8 mouse cellular contexts compared by ENCODE assay signal in the genomic region with DNA sequence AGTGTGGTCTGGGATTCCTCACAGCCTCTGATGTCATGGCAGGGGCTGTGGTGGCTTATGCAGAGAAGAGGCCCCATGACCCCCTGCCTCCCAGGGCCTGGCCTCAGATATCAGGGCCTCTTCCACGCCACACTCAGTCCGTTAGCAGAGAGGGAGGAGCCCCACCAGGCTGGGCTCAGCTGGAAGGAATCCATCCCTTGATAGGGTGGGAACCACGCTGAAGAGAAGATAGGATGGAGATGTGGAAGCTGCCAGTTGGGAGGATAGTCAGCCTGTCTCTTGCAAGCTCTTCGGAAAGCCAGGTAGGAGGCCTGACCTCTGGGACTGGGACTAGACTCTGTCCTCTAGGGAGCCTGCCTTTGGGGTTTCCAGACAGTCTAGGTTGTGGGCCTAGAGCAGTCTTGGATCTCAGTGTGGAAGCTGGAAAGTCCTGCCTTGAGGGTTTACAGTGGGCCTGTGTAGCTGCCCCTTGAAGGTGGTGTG.
A peak's percentile ranks its signal among the peaks of the same experiment; 100 is the strongest.
DNase-seq lines count a peak whose midpoint lies in the region; ATAC-seq and TF ChIP-seq lines count a peak whose summit lies in the region.

No protein-coding gene starts in this region.

- H3K27me3 ChIP-seq in kidney, postnatal 0 days (ENCODE audit: insufficient read depth, low read length), result no peaks in the 10 kb centered on the region
- no peaks in the 10 kb centered on the region for H3K27me3 ChIP-seq in embryonic facial prominence, embryonic 13.5 days
- H3K27me3 ChIP-seq in intestine, postnatal 0 days (replicated peaks; ENCODE audit: control insufficient read depth, insufficient read depth, low read length), result no peaks in the 10 kb centered on the region
- no peaks in the 10 kb centered on the region for H3K27me3 ChIP-seq in neural tube, embryonic 12.5 days (replicated peaks)

- H3K36me3 ChIP-seq in kidney, postnatal 0 days (ENCODE audit: insufficient read depth, low read length), result no peaks in the 10 kb centered on the region
- no peaks in the 10 kb centered on the region for H3K36me3 ChIP-seq in embryonic facial prominence, embryonic 13.5 days
- H3K36me3 ChIP-seq in intestine, postnatal 0 days (ENCODE audit: control insufficient read depth, insufficient read depth), result no peaks in the 10 kb centered on the region
- H3K36me3 ChIP-seq in neural tube, embryonic 12.5 days, result no peaks in the 10 kb centered on the region

- DNase-seq in kidney, postnatal 0 days (ENCODE audit: low spot score), result no peak
- DNase-seq in kidney, postnatal 10 days, result no peak
- no peak for DNase-seq in urinary bladder, adult 2 months (ENCODE audit: low spot score)
- no peak for DNase-seq in left cerebral cortex, postnatal 25 days (ENCODE audit: low spot score in 2 of 2)
- no peak for DNase-seq in cerebellum, adult 8-10 months

- peak; percentile 5; the same call in 1 of the 2 replicates for ATAC-seq in kidney, postnatal 0 days (replicated peaks; ENCODE audit: low FRiP score, low read depth)
- no peak; the same call in 1 of the 2 replicates for ATAC-seq in embryonic facial prominence, embryonic 13.5 days (ENCODE audit: insufficient number of reproducible peaks, insufficient read depth, low FRiP score, low TSS enrichment, low read depth)
- ATAC-seq in intestine, postnatal 0 days, result peak; percentile 32
- no peak for ATAC-seq in neural tube, embryonic 12.5 days (ENCODE audit: low FRiP score, low read depth)

- peak overlapping the region; percentile 64; the same call in 1 of the 2 replicates for H3K27ac ChIP-seq in kidney, postnatal 0 days
- H3K27ac ChIP-seq in embryonic facial prominence, embryonic 13.5 days, result 0 out of 2 replicates have a peak overlapping the region, but pooled peaks have one; percentile 34
- H3K27ac ChIP-seq in intestine, postnatal 0 days (ENCODE audit: low read depth, low read length), result peak overlapping the region; percentile 52
- H3K27ac ChIP-seq in neural tube, embryonic 12.5 days, result peak overlapping the region; percentile 60

- WGBS in kidney, postnatal 0 days, result 23% methylated on average over 4 of the region's 4 CpGs
- 34% methylated on average over 4 of the region's 4 CpGs for WGBS in embryonic facial prominence, embryonic 13.5 days
- 11% methylated on average over 4 of the region's 4 CpGs for WGBS in intestine, postnatal 0 days
- 10% methylated on average over 4 of the region's 4 CpGs for WGBS in neural tube, embryonic 12.5 days

- no peak for TF ChIP-seq CTCF in kidney, postnatal 0 days (IDR thresholded peaks at IDR 0.05; ENCODE audit: low read depth)
- TF ChIP-seq CTCF in intestine, postnatal 0 days (IDR thresholded peaks at IDR 0.05; ENCODE audit: low read depth), result no peak

- H3K9me3 ChIP-seq in kidney, postnatal 0 days (replicated peaks; ENCODE audit: low read length), result no peaks in the 10 kb centered on the region
- H3K9me3 ChIP-seq in embryonic facial prominence, embryonic 13.5 days, result no peaks in the 10 kb centered on the region
- H3K9me3 ChIP-seq in intestine, postnatal 0 days (ENCODE audit: control insufficient read depth), result no peaks in the 10 kb centered on the region
- H3K9me3 ChIP-seq in neural tube, embryonic 12.5 days, result no peaks in the 10 kb centered on the region

- 0 out of 2 replicates have a peak overlapping the region, but pooled peaks have one; percentile 14 for H3K9ac ChIP-seq in kidney, postnatal 0 days (ENCODE audit: low read depth, low read length)
- peak overlapping the region; percentile 51; the same call in 1 of the 2 replicates for H3K9ac ChIP-seq in embryonic facial prominence, embryonic 13.5 days
- H3K9ac ChIP-seq in intestine, postnatal 0 days (ENCODE audit: low read depth, low read length), result peak overlapping the region; percentile 17; the same call in 1 of the 2 replicates
- peak overlapping the region; percentile 38; the same call in 1 of the 2 replicates for H3K9ac ChIP-seq in neural tube, embryonic 12.5 days

- peak overlapping the region; percentile 0; the same call in 1 of the 2 replicates for H3K4me2 ChIP-seq in kidney, postnatal 0 days (ENCODE audit: low read length)
- peak overlapping the region; percentile 14; the same call in 1 of the 2 replicates for H3K4me2 ChIP-seq in embryonic facial prominence, embryonic 13.5 days
- peak overlapping the region; percentile 54 for H3K4me2 ChIP-seq in intestine, postnatal 0 days (replicated peaks; ENCODE audit: low read depth)
- H3K4me2 ChIP-seq in neural tube, embryonic 12.5 days (replicated peaks), result peak overlapping the region; percentile 53

- H3K4me3 ChIP-seq in kidney, postnatal 0 days (replicated peaks; ENCODE audit: low read depth, low read length), result no peak overlapping the region
- H3K4me3 ChIP-seq in embryonic facial prominence, embryonic 13.5 days, result no peak overlapping the region
- no peak overlapping the region for H3K4me3 ChIP-seq in intestine, postnatal 0 days (ENCODE audit: low read depth, low read length)
- H3K4me3 ChIP-seq in neural tube, embryonic 12.5 days, result peak overlapping the region; percentile 1; the same call in 1 of the 2 replicates

- intact Hi-C loops in left cerebral cortex, postnatal 25 days (cut with DNase I), result no loop called here

- H3K4me1 ChIP-seq in kidney, postnatal 0 days (replicated peaks; ENCODE audit: insufficient read depth, low read length), result peaks cover 63% of the 10 kb centered on the region
- H3K4me1 ChIP-seq in embryonic facial prominence, embryonic 13.5 days, result peaks cover 79% of the 10 kb centered on the region
- peaks cover 29% of the 10 kb centered on the region for H3K4me1 ChIP-seq in intestine, postnatal 0 days (replicated peaks; ENCODE audit: control insufficient read depth, insufficient read depth, low read length)
- H3K4me1 ChIP-seq in neural tube, embryonic 12.5 days, result peaks cover 100% of the 10 kb centered on the region

Comparison
In these comparisons a context has a peak if more than half of its experiments do, and no peak if none do; other contexts are left out.
1. ATAC-seq: peak in kidney, postnatal 0 days (single experiment) and intestine, postnatal 0 days (single experiment); none in embryonic facial prominence, embryonic 13.5 days (single experiment) and neural tube, embryonic 12.5 days (single experiment).
2. H3K4me2 ChIP-seq: peak in every context shown above with its lines; median percentile 54 in intestine, postnatal 0 days; 53 in neural tube, embryonic 12.5 days; 14 in embryonic facial prominence, embryonic 13.5 days; 0 in kidney, postnatal 0 days.
3. Peak in every context shown above with its lines, with median percentiles within 50 percentile points of each other: H3K27ac ChIP-seq and H3K9ac ChIP-seq.